Mouse (Mus musculus) kidney, adult 2 months (tissue): ENCODE data around the gene Pogz.

ENCODE experiments used
- CTCF ChIP-seq: fragments of 200-500 bp; conservative IDR thresholded peaks from 2 replicates; pipeline ENCODE4 v1.5.1; 2011; ENCODE audit warnings: low read depth, mild to moderate bottlenecking, control low read depth, low read length, moderate library complexity, mixed read lengths; ENCODE audit not compliant: insufficient read depth, insufficient read length
- POLR2A ChIP-seq: fragments of 200-500 bp; IDR thresholded peaks from one replicate; pipeline ENCODE4 v1.6.1; 2011; ENCODE audit warnings: low read depth, low read length, control low read depth

DNA sequence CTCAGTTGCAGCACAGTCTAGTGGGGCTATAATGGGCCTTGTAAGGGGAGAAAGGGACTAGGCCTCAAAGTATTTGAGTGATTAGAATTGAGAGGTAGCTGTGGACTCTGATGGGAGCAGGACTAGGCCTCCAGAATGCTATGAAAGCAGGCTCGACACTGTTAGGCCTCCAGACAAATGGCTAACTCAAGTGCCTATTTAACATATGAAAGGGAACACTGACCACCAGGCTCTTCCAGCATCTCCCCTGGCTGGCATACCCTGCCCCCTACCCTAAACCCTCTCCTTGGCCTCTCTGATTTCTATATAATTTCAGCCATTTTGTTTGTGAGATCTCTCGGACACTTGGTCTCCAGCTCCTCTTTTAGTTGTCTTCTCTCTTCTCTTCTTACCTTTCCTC is 43.0 kb upstream of the Pogz start:
- no peak for TF ChIP-seq CTCF
- TF ChIP-seq POLR2A, result no peak
